Mouse (Mus musculus) MEL (cell line): ENCODE results near the gene Nrsn1.

Source experiments
- CTCF ChIP-seq, 3 experiments: IDR thresholded peaks in 2 of 3; conservative IDR thresholded peaks in 1 of 3; 2 replicates each; pipeline ENCODE4 v1.5.1; 2011 to 2012; ENCODE audit warnings: low read length in 3 of 3, low read depth in 2 of 3, mild to moderate bottlenecking in 2 of 3, improper control_type of control experiment in 1 of 3, inconsistent platforms in 1 of 3, mixed read lengths in 1 of 3, moderate library complexity in 1 of 3; ENCODE audit not compliant: control insufficient read depth in 1 of 3, insufficient read depth in 1 of 3, poor library complexity in 1 of 3, severe bottlenecking in 1 of 3
- EP300 ChIP-seq, 2 experiments: IDR thresholded peaks; 2 replicates each; pipeline ENCODE4 v1.6.1; 2011; ENCODE audit warnings: improper control_type of control experiment in 2 of 2, low read length in 2 of 2, low read depth in 1 of 2, mild to moderate bottlenecking in 1 of 2
- GATA1 ChIP-seq: IDR thresholded peaks from 2 replicates; pipeline ENCODE4 v1.6.1; 2011; ENCODE audit warnings: low read depth, low read length, improper control_type of control experiment
- MEF2A ChIP-seq: IDR thresholded peaks from 2 replicates; pipeline ENCODE4 v1.6.1; 2014; ENCODE audit warnings: low read depth, mild to moderate bottlenecking, inconsistent platforms, low read length, improper control_type of control experiment; ENCODE audit not compliant: poor library complexity, insufficient replicate concordance, severe bottlenecking; ENCODE audit errors: extremely low read depth
- NRF1 ChIP-seq: IDR thresholded peaks from 2 replicates; pipeline ENCODE4 v1.6.1; 2014; ENCODE audit warnings: low read depth, mild to moderate bottlenecking, inconsistent platforms, low read length, improper control_type of control experiment, moderate library complexity; ENCODE audit not compliant: poor library complexity, insufficient read depth, severe bottlenecking
- POLR2A ChIP-seq, 2 experiments: IDR thresholded peaks; 2 replicates each; pipeline ENCODE4 v1.6.1; 2011 to 2012; ENCODE audit warnings: low read length in 2 of 2, mild to moderate bottlenecking in 2 of 2, control low read depth in 1 of 2, improper control_type of control experiment in 1 of 2, low read depth in 1 of 2, moderate library complexity in 1 of 2; ENCODE audit not compliant: control insufficient read depth in 1 of 2, insufficient read depth in 1 of 2, poor library complexity in 1 of 2
- POLR2AphosphoS2 ChIP-seq: IDR thresholded peaks from 2 replicates; pipeline ENCODE4 v1.6.1; 2011; ENCODE audit warnings: low read length, improper control_type of control experiment
- TBP ChIP-seq: IDR thresholded peaks from 2 replicates; pipeline ENCODE4 v1.8.0; 2011; ENCODE audit warnings: low read depth, low read length, improper control_type of control experiment
- ZC3H11A ChIP-seq: IDR thresholded peaks from 2 replicates; pipeline ENCODE4 v1.6.1; 2012; ENCODE audit warnings: low read depth, mild to moderate bottlenecking, inconsistent platforms, low read length, improper control_type of control experiment
- ZMIZ1 ChIP-seq: IDR thresholded peaks from 2 replicates; pipeline ENCODE4 v1.6.1; 2012; ENCODE audit warnings: low read depth, mild to moderate bottlenecking, inconsistent platforms, low read length, improper control_type of control experiment, moderate library complexity

DNA sequence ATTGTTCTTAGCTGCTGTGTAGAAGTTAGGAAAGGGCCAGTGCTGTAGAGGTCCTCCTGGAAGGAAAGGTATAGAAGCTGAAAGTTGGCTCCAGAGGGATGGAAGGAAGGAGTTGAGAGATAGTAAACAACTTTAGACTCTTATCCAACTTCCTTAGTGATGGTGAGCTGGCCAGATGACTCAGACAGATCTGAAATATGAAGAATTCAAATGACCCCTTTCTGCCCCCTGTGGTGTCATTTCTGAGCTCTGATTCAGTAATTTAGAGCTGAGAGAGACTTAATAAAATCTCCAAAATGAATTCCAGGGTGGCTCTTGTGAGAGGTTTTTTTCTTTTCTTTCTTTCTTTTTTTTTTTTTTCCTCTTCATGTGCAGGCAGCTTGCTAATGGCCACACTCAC, 39.8 kb upstream of the Nrsn1 start:
- no peak for TF ChIP-seq GATA1
- TF ChIP-seq CTCF (IDR thresholded peaks at IDR 0.05 in 2 of 3, conservative IDR thresholded peaks at IDR 0.05 in 1 of 3; ENCODE audit: control insufficient read depth in 1 of 3, insufficient read depth in 1 of 3, low read depth in 2 of 3, low read length in 3 of 3, poor library complexity in 1 of 3, severe bottlenecking in 1 of 3) = no peak
- no peak for TF ChIP-seq POLR2AphosphoS2
- no peak for TF ChIP-seq NRF1
- TF ChIP-seq TBP = no peak
- TF ChIP-seq MEF2A = no peak
- TF ChIP-seq ZMIZ1 = no peak
- no peak for TF ChIP-seq EP300 (IDR thresholded peaks at IDR 0.05; ENCODE audit: low read depth in 1 of 2, low read length in 2 of 2)
- TF ChIP-seq POLR2A (IDR thresholded peaks at IDR 0.05; ENCODE audit: control insufficient read depth in 1 of 2, insufficient read depth in 1 of 2, low read depth in 1 of 2, low read length in 2 of 2, poor library complexity in 1 of 2) = no peak
- TF ChIP-seq ZC3H11A = no peak
